Mouse (Mus musculus): ENCODE results near the gene Wars. TPM values are rescaled to one million over a fixed set of nuclear protein-coding genes. Genes with fewer than 3 reads are reported as not detected.

Wars gene
- polyA plus RNA-seq, 1 experiment from 2014 or later: 101 TPM

GRCm38 (mm10) chr12:108830358-108830757 is 63.6 kb downstream of the Wars start:
- no peak overlapping the region for H3K4me3 ChIP-seq (ENCODE audit: low read depth, low read length)
- WGBS: 86% methylated on average over 6 of the region's 6 CpGs

GRCm38 (mm10) chr12:108829636-108830035 is 64.3 kb downstream of the Wars start:
- Histone ChIP-seq H3K4me1 (ENCODE audit: control insufficient read depth, insufficient read depth, low read length) (peaks cover 7% of the 10 kb centered on the region), H3K4me2 (ENCODE audit: low read length) (no peak overlapping the region), H3K27me3 (replicated peaks; ENCODE audit: control insufficient read depth, insufficient read depth, low read length) (no peaks in the 10 kb centered on the region), H3K4me3 (ENCODE audit: low read depth, low read length) (no peak overlapping the region), H3K9ac (ENCODE audit: low read length) (no peak overlapping the region), H3K27ac (ENCODE audit: low read depth, low read length) (no peak overlapping the region), H3K36me3 (ENCODE audit: control insufficient read depth, insufficient read depth, low read length) (peaks cover 28% of the 10 kb centered on the region), H3K9me3 (replicated peaks; ENCODE audit: control insufficient read depth, low read length) (no peaks in the 10 kb centered on the region)
- 70% methylated on average over 5 of the region's 5 CpGs for WGBS
- DNase-seq (ENCODE audit: low spot score) (no peak), ATAC-seq (no peak)

More at GRCm38 (mm10) chr12:108830358-108830757, 63.6 kb downstream of the Wars start:
- H3K27me3 ChIP-seq (replicated peaks; ENCODE audit: control insufficient read depth, insufficient read depth, low read length): no peaks in the 10 kb centered on the region
- ATAC-seq: no peak
- peaks cover 10% of the 10 kb centered on the region for H3K4me1 ChIP-seq (ENCODE audit: control insufficient read depth, insufficient read depth, low read length)
- no peak overlapping the region for H3K9ac ChIP-seq (ENCODE audit: low read length)
- no peak for DNase-seq (ENCODE audit: low spot score)
- H3K9me3 ChIP-seq (replicated peaks; ENCODE audit: control insufficient read depth, low read length): no peaks in the 10 kb centered on the region
- H3K4me2 ChIP-seq (ENCODE audit: low read length): no peak overlapping the region
- peaks cover 28% of the 10 kb centered on the region for H3K36me3 ChIP-seq (ENCODE audit: control insufficient read depth, insufficient read depth, low read length)
- no peak overlapping the region for H3K27ac ChIP-seq (ENCODE audit: low read depth, low read length)

GRCm38 (mm10) chr12:108827641-108828040 is 66.3 kb downstream of the Wars start:
- Histone ChIP-seq H3K36me3 (ENCODE audit: control insufficient read depth, insufficient read depth, low read length) (peaks cover 25% of the 10 kb centered on the region), H3K4me2 (ENCODE audit: low read length) (no peak overlapping the region), H3K9ac (ENCODE audit: low read length) (no peak overlapping the region), H3K9me3 (replicated peaks; ENCODE audit: control insufficient read depth, low read length) (no peaks in the 10 kb centered on the region), H3K27ac (ENCODE audit: low read depth, low read length) (no peak overlapping the region), H3K4me1 (ENCODE audit: control insufficient read depth, insufficient read depth, low read length) (0 out of 2 replicates have a peak, but pooled peaks cover 3% of the 10 kb centered on the region), H3K4me3 (ENCODE audit: low read depth, low read length) (no peak overlapping the region), H3K27me3 (replicated peaks; ENCODE audit: control insufficient read depth, insufficient read depth, low read length) (no peaks in the 10 kb centered on the region)
- DNase-seq (ENCODE audit: low spot score) (no peak), ATAC-seq (no peak)
- 99% methylated on average over 6 of the region's 6 CpGs for WGBS

GRCm38 (mm10) chr12:108826958-108827535 is 66.9 kb downstream of the Wars start:
- Histone ChIP-seq H3K4me2 (ENCODE audit: low read length) (no peak overlapping the region), H3K9me3 (replicated peaks; ENCODE audit: control insufficient read depth, low read length) (no peaks in the 10 kb centered on the region), H3K27ac (ENCODE audit: low read depth, low read length) (no peak overlapping the region), H3K27me3 (replicated peaks; ENCODE audit: control insufficient read depth, insufficient read depth, low read length) (no peaks in the 10 kb centered on the region), H3K4me3 (ENCODE audit: low read depth, low read length) (no peak overlapping the region), H3K4me1 (ENCODE audit: control insufficient read depth, insufficient read depth, low read length) (no peaks in the 10 kb centered on the region), H3K36me3 (ENCODE audit: control insufficient read depth, insufficient read depth, low read length) (peaks cover 25% of the 10 kb centered on the region), H3K9ac (ENCODE audit: low read length) (no peak overlapping the region)
- no peak for ATAC-seq
- WGBS: 95% methylated on average over 28 of the region's 28 CpGs
- no peak for DNase-seq (ENCODE audit: low spot score)

GRCm38 (mm10) chr12:108826282-108826957 is 67.6 kb downstream of the Wars start:
- no peak overlapping the region for H3K4me2 ChIP-seq (ENCODE audit: low read length)
- no peaks in the 10 kb centered on the region for H3K27me3 ChIP-seq (replicated peaks; ENCODE audit: control insufficient read depth, insufficient read depth, low read length)
- H3K4me3 ChIP-seq (ENCODE audit: low read depth, low read length): no peak overlapping the region
- ATAC-seq: no peak
- no peaks in the 10 kb centered on the region for H3K4me1 ChIP-seq (ENCODE audit: control insufficient read depth, insufficient read depth, low read length)
- WGBS: 95% methylated on average over 19 of the region's 19 CpGs
- no peak overlapping the region for H3K9ac ChIP-seq (ENCODE audit: low read length)
- H3K27ac ChIP-seq (ENCODE audit: low read depth, low read length): no peak overlapping the region
- no peak for DNase-seq (ENCODE audit: low spot score)
- peaks cover 25% of the 10 kb centered on the region for H3K36me3 ChIP-seq (ENCODE audit: control insufficient read depth, insufficient read depth, low read length)
- no peaks in the 10 kb centered on the region for H3K9me3 ChIP-seq (replicated peaks; ENCODE audit: control insufficient read depth, low read length)

GRCm38 (mm10) chr12:108825561-108826224 is 68.3 kb downstream of the Wars start:
- no peaks in the 10 kb centered on the region for H3K4me1 ChIP-seq (ENCODE audit: control insufficient read depth, insufficient read depth, low read length)
- H3K36me3 ChIP-seq (ENCODE audit: control insufficient read depth, insufficient read depth, low read length): peaks cover 25% of the 10 kb centered on the region
- no peak for DNase-seq (ENCODE audit: low spot score)
- ATAC-seq: no peak
- no peaks in the 10 kb centered on the region for H3K9me3 ChIP-seq (replicated peaks; ENCODE audit: control insufficient read depth, low read length)
- H3K27ac ChIP-seq (ENCODE audit: low read depth, low read length): no peak overlapping the region
- H3K27me3 ChIP-seq (replicated peaks; ENCODE audit: control insufficient read depth, insufficient read depth, low read length): no peaks in the 10 kb centered on the region
- no peak overlapping the region for H3K9ac ChIP-seq (ENCODE audit: low read length)
- no peak overlapping the region for H3K4me3 ChIP-seq (ENCODE audit: low read depth, low read length)
- 90% methylated on average over 13 of the region's 13 CpGs for WGBS
- H3K4me2 ChIP-seq (ENCODE audit: low read length): no peak overlapping the region

GRCm38 (mm10) chr12:108824225-108824874 is 69.6 kb downstream of the Wars start:
- 93% methylated on average over 15 of the region's 15 CpGs for WGBS
- no peak overlapping the region for H3K9ac ChIP-seq (ENCODE audit: low read length)
- H3K27me3 ChIP-seq (replicated peaks; ENCODE audit: control insufficient read depth, insufficient read depth, low read length): no peaks in the 10 kb centered on the region
- no peak for DNase-seq (ENCODE audit: low spot score)
- H3K4me1 ChIP-seq (ENCODE audit: control insufficient read depth, insufficient read depth, low read length): no peaks in the 10 kb centered on the region
- H3K4me2 ChIP-seq (ENCODE audit: low read length): no peak overlapping the region
- H3K27ac ChIP-seq (ENCODE audit: low read depth, low read length): no peak overlapping the region
- ATAC-seq: no peak
- H3K9me3 ChIP-seq (replicated peaks; ENCODE audit: control insufficient read depth, low read length): no peaks in the 10 kb centered on the region
- H3K36me3 ChIP-seq (ENCODE audit: control insufficient read depth, insufficient read depth, low read length): peaks cover 20% of the 10 kb centered on the region
- no peak overlapping the region for H3K4me3 ChIP-seq (ENCODE audit: low read depth, low read length)

GRCm38 (mm10) chr12:108823036-108823435 is 70.9 kb downstream of the Wars start:
- Histone ChIP-seq H3K9ac (ENCODE audit: low read length) (no peak overlapping the region), H3K27ac (ENCODE audit: low read depth, low read length) (no peak overlapping the region), H3K9me3 (replicated peaks; ENCODE audit: control insufficient read depth, low read length) (no peaks in the 10 kb centered on the region), H3K4me2 (ENCODE audit: low read length) (no peak overlapping the region), H3K4me1 (ENCODE audit: control insufficient read depth, insufficient read depth, low read length) (no peaks in the 10 kb centered on the region), H3K36me3 (ENCODE audit: control insufficient read depth, insufficient read depth, low read length) (peaks cover 28% of the 10 kb centered on the region), H3K27me3 (replicated peaks; ENCODE audit: control insufficient read depth, insufficient read depth, low read length) (no peaks in the 10 kb centered on the region), H3K4me3 (ENCODE audit: low read depth, low read length) (no peak overlapping the region)
- no peak for ATAC-seq
- 67% methylated on average over 8 of the region's 8 CpGs for WGBS
- DNase-seq (ENCODE audit: low spot score): no peak
